Mouse (Mus musculus) liver, adult 2 months (tissue): ENCODE results near the gene Rnf17. TPM values are rescaled to one million over a fixed set of nuclear protein-coding genes. Genes with fewer than 3 reads are reported as not detected.

Experiments
- DNase-seq: peaks from one replicate; pipeline ENCODE4 v3.0.0-alpha.2; 2011; ENCODE audit warnings: low read depth, low spot score; ENCODE audit errors: extremely low read depth
- H3K27ac ChIP-seq: fragments of 200-500 bp; replicated peaks from 2 replicates; pipeline ENCODE4 v1.5.1; 2012; ENCODE audit warnings: low read depth, mild to moderate bottlenecking, control low read depth, inconsistent platforms, low read length; ENCODE audit not compliant: insufficient read depth
- H3K27me3 ChIP-seq: fragments of 200-500 bp; 2 replicates; pipeline ENCODE4 v1.6.1; 2012; ENCODE audit warnings: mild to moderate bottlenecking, moderate library complexity, low read length, inconsistent platforms; ENCODE audit not compliant: control insufficient read depth, insufficient read depth
- H3K36me3 ChIP-seq: fragments of 200-500 bp; 2 replicates; pipeline ENCODE4 v1.6.1; 2012; ENCODE audit warnings: low read length, inconsistent platforms; ENCODE audit not compliant: control insufficient read depth, insufficient read depth
- H3K4me1 ChIP-seq: fragments of 200-500 bp; 2 replicates; pipeline ENCODE4 v1.6.1; 2011; ENCODE audit warnings: low read length; ENCODE audit not compliant: control insufficient read depth, insufficient read depth
- H3K4me3 ChIP-seq: fragments of 200-500 bp; 2 replicates; pipeline ENCODE4 v1.5.1; 2011; ENCODE audit warnings: low read depth, mild to moderate bottlenecking, control low read depth, low read length, moderate library complexity; ENCODE audit not compliant: insufficient read depth
- H3K79me2 ChIP-seq: fragments of 200-500 bp; 2 replicates; pipeline ENCODE4 v1.6.1; 2012; ENCODE audit warnings: inconsistent platforms, mild to moderate bottlenecking, low read length, moderate library complexity; ENCODE audit not compliant: control insufficient read depth, insufficient read depth
- H3K9ac ChIP-seq: fragments of 200-500 bp; 2 replicates; pipeline ENCODE4 v1.6.1; 2012; ENCODE audit warnings: low read depth, mild to moderate bottlenecking, control low read depth, inconsistent platforms, low read length
- CTCF ChIP-seq: fragments of 200-500 bp; IDR thresholded peaks from 2 replicates; pipeline ENCODE4 v1.5.1; 2011; ENCODE audit warnings: low read depth, low read length, control low read depth
- POLR2A ChIP-seq: fragments of 200-500 bp; IDR thresholded peaks from 2 replicates; pipeline ENCODE4 v1.6.1; 2011; ENCODE audit warnings: low read length, control low read depth; ENCODE audit not compliant: insufficient read depth; ENCODE audit errors: extremely low read depth
- WGBS: fragments of 180-500 bp; shearing (Covaris S2); methylation state at CpG from one replicate; pipeline ENCODE4 v1.1.7; 2018; 5-methylcytosine and 5-hydroxymethylcytosine counted together
- polyA plus RNA-seq: library from polyadenylated mRNA; depleted of rRNA; stranded (reverse); fragments of >200 nt; gene quantifications from 2 replicates; pipeline ENCODE4 v1.2.3, GENCODE M21; 2012
- total RNA-seq: library from RNA; depleted of rRNA; stranded (reverse); fragments of >200 nt; gene quantifications from 2 replicates; pipeline ENCODE4 v1.2.3, GENCODE M21; 2014

Rnf17 gene
- total and polyA plus RNA-seq, 2 experiments, result 0.18 TPM; not detected in 1

GRCm38 (mm10) chr14:56364711-56365237, 37.6 kb upstream of the Rnf17 start, which contains the start of gene Atp12a:
Gene Atp12a (plus strand): TSS chr14:56365068.
- no peak for DNase-seq
- H3K9ac ChIP-seq, result no peak within 1 kb of the TSS
- no peak within 1 kb of the TSS for H3K27ac ChIP-seq
- H3K4me1 ChIP-seq, result no peaks in the 10 kb centered on the region
- no peaks in the 10 kb centered on the region for H3K36me3 ChIP-seq
- no peak within 1 kb of the TSS for H3K4me3 ChIP-seq
- TF ChIP-seq POLR2A (no peak), CTCF (no peak)
- no peaks in the 10 kb centered on the region for H3K79me2 ChIP-seq
- H3K27me3 ChIP-seq, result peaks cover 9% of the 10 kb centered on the region
- 2% methylated on average over 48 of the region's 48 CpGs for WGBS

DNA sequence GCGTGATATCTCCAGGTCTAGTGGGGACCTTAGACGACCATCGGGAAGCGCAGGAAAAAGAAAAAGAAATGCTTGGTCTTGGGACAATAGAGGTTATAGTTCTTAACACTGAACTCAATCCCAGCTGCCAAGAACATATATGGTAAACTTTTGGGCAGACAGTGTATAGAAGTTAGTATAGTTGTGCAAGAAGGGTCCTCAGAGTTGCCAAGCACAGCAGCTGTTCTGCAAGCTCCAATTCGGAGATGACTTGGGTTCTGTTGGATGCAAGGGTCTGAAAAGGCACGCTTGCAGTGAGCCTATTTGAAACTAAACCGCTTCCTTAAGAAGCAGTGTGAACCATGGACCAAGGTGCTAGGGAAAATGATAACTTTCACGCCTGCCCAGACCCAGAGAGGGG, 37.1 kb upstream of the Rnf17 start:
- Histone ChIP-seq H3K27me3 (peaks cover 9% of the 10 kb centered on the region), H3K36me3 (no peaks in the 10 kb centered on the region), H3K4me3 (no peak overlapping the region), H3K9ac (no peak overlapping the region), H3K4me1 (no peaks in the 10 kb centered on the region), H3K27ac (no peak overlapping the region), H3K79me2 (no peaks in the 10 kb centered on the region)
- TF ChIP-seq CTCF, result no peak
- no peak for TF ChIP-seq POLR2A
- 30% methylated on average over 8 of the region's 8 CpGs for WGBS
- DNase-seq, result no peak

DNA sequence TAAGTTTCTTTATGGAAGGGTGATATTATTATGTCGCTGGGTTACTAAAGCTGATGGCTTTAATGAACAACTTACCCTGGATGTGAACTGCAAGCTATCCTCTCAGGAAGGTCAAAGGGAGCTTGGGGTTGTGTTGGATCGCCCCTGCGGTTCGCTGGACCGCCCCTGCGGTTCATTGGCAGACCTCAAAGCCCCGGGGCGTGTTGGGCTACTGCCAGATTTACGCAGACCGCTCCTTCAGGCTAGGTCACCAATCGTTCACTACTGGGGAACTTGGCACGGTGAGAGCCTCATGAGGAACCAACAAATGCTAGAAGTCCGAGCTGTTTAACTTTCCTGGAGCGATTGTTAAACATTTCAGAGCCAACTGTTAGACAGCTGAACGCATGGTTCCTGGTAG, 35.7 kb upstream of the Rnf17 start:
- Histone ChIP-seq H3K36me3 (no peaks in the 10 kb centered on the region), H3K79me2 (no peaks in the 10 kb centered on the region), H3K9ac (no peak overlapping the region), H3K4me3 (no peak overlapping the region), H3K27ac (no peak overlapping the region), H3K27me3 (peaks cover 9% of the 10 kb centered on the region), H3K4me1 (no peaks in the 10 kb centered on the region)
- WGBS, result 20% methylated on average over 15 of the region's 15 CpGs
- no peak for TF ChIP-seq POLR2A
- no peak for TF ChIP-seq CTCF
- DNase-seq, result no peak

- TF ChIP-seq CTCF (peak; percentile 24; the same call in 1 of the 2 replicates), POLR2A (no peak)
- 59% methylated on average over 3 of the region's 3 CpGs for WGBS
- Histone ChIP-seq H3K4me1 (no peaks in the 10 kb centered on the region), H3K27me3 (peaks cover 9% of the 10 kb centered on the region), H3K36me3 (no peaks in the 10 kb centered on the region), H3K79me2 (no peaks in the 10 kb centered on the region), H3K27ac (no peak overlapping the region), H3K4me3 (no peak overlapping the region), H3K9ac (no peak overlapping the region)
- DNase-seq, result no peak
Measured at GRCm38 (mm10) chr14:56368834-56369233, 33.5 kb upstream of the Rnf17 start.

- Histone ChIP-seq H3K79me2 (no peaks in the 10 kb centered on the region), H3K4me1 (no peaks in the 10 kb centered on the region), H3K27me3 (no peaks in the 10 kb centered on the region), H3K27ac (no peak overlapping the region), H3K9ac (no peak overlapping the region), H3K36me3 (no peaks in the 10 kb centered on the region), H3K4me3 (no peak overlapping the region)
- TF ChIP-seq POLR2A, result no peak
- TF ChIP-seq CTCF, result peak; percentile 69
- DNase-seq, result peak; percentile 61
- WGBS, result 3% methylated on average over 6 of the region's 6 CpGs
Measured at GRCm38 (mm10) chr14:56375731-56376130, 26.6 kb upstream of the Rnf17 start.

- H3K27me3 ChIP-seq, result no peaks in the 10 kb centered on the region
- no peaks in the 10 kb centered on the region for H3K4me1 ChIP-seq
- no peak overlapping the region for H3K27ac ChIP-seq
- H3K36me3 ChIP-seq, result no peaks in the 10 kb centered on the region
- no peak overlapping the region for H3K4me3 ChIP-seq
- H3K9ac ChIP-seq, result no peak overlapping the region
- TF ChIP-seq CTCF (no peak), POLR2A (no peak)
- no peak for DNase-seq
- no peaks in the 10 kb centered on the region for H3K79me2 ChIP-seq
Measured at GRCm38 (mm10) chr14:56377745-56378144, 24.6 kb upstream of the Rnf17 start.
